Mouse (Mus musculus): ENCODE data around the gene Kcnk18.

Gene Kcnk18

DNA sequence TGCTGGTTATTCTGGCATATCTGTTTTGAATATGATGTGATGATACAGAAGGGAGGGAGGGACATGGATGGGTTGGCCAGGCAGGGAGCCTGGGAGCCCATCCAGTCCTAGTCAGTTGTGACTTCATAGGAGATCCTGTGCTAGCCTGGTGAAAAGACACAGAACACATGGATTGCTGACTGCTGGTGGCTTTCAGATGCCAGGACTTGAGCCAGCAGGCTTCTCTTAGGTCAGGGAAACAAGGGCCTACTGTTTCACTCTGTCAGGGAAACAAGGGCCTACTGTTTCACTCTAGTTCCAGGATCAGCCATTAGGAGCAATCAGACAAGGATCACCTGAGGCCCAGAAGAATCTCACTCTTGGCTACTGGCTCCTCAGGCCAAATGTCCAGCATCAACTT lies 61.8 kb downstream of the Kcnk18 start:
- no peak for DNase-seq (ENCODE audit: low spot score in 2 of 2)

DNA sequence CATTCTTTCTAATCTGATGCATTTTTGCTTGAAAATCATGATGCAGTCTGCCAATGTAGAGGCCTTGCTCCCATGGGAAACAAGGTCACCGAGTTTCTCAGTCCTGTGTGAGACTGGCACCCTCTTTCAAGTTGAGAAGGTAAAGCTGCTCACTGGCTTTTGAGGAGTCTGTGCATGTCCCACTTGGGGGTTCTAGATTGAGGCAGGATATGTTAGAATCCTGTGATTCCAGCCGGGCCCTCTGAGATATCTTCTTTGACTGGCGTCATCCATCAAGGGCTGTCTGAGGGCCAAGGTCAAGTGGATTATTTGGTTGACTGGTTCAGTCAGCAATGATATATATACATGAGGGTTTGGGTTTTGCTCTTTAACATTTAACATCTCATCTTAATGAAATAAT lies 63.0 kb downstream of the Kcnk18 start:
- DNase-seq (ENCODE audit: low spot score in 2 of 2), result no peak

Measured in urinary bladder, postnatal 4 days (tissue).